Mouse (Mus musculus) intestine, embryonic 16.5 days (tissue): ENCODE results near the gene Zkscan4. TPM values are rescaled to one million over a fixed set of nuclear protein-coding genes. Genes with fewer than 3 reads are reported as not detected.
"Not testable (repeated sequence)": the region's sequence is repeated elsewhere in the genome, so short reads cannot be mapped to it uniquely, and the experiment has no call there.

Experiments used
- ATAC-seq: fragments of 200-750 bp; cut with Nextera tagmentation; 2 replicates; pipeline ENCODE4 v1.8.0; 2017; ENCODE audit warnings: moderate TSS enrichment, moderate library complexity
- H3K27ac ChIP-seq: fragments of 300-500 bp; sonication (generic); 2 replicates; pipeline ENCODE4 v1.5.1; 2014; ENCODE audit warnings: mild to moderate bottlenecking, low read length
- H3K27me3 ChIP-seq: fragments of 300-500 bp; sonication (generic); replicated peaks from 2 replicates; pipeline ENCODE4 v1.6.1; 2014; ENCODE audit warnings: low read length, control low read depth, mixed read lengths; ENCODE audit not compliant: control insufficient read depth, insufficient read depth
- H3K36me3 ChIP-seq: fragments of 300-500 bp; sonication (generic); 2 replicates; pipeline ENCODE4 v1.6.1; 2014; ENCODE audit warnings: low read length, control low read depth; ENCODE audit not compliant: control insufficient read depth, insufficient read depth
- H3K4me1 ChIP-seq: fragments of 300-500 bp; sonication (generic); 2 replicates; pipeline ENCODE4 v1.6.1; 2014; ENCODE audit warnings: low read length, control low read depth, mixed read lengths; ENCODE audit not compliant: control insufficient read depth, insufficient read depth
- H3K4me2 ChIP-seq: fragments of 300-500 bp; sonication (generic); 2 replicates; pipeline ENCODE4 v1.6.1; 2014; ENCODE audit warnings: low read depth, low read length, control low read depth
- H3K4me3 ChIP-seq: fragments of 300-500 bp; sonication (generic); 2 replicates; pipeline ENCODE4 v1.5.1; 2014; ENCODE audit warnings: mild to moderate bottlenecking, low read length
- H3K9ac ChIP-seq: fragments of 300-500 bp; sonication (generic); 2 replicates; pipeline ENCODE4 v1.6.1; 2014; ENCODE audit warnings: low read depth, low read length
- H3K9me3 ChIP-seq: fragments of 300-500 bp; sonication (generic); 2 replicates; pipeline ENCODE4 v1.6.1; 2016; ENCODE audit warnings: low read length, control low read depth; ENCODE audit not compliant: control insufficient read depth
- WGBS: fragments of 180-500 bp; shearing (Covaris S2); extraction: QIAGEN DNeasy Blood & Tissue Kit; methylation state at CpG from one replicate; pipeline ENCODE4 v1.1.7; 2014; 5-methylcytosine and 5-hydroxymethylcytosine counted together
- polyA plus RNA-seq: library from polyadenylated mRNA; unstranded; fragments of >200 nt; fragmentation: Nextera tagmentation; extraction: Ambion mirVana; gene quantifications from 2 replicates; pipeline ENCODE4 v1.2.1, GENCODE M21; 2015

Gene Zkscan4
- polyA plus RNA-seq, 1 experiment from 2014 or later, result 2.5 TPM

DNA sequence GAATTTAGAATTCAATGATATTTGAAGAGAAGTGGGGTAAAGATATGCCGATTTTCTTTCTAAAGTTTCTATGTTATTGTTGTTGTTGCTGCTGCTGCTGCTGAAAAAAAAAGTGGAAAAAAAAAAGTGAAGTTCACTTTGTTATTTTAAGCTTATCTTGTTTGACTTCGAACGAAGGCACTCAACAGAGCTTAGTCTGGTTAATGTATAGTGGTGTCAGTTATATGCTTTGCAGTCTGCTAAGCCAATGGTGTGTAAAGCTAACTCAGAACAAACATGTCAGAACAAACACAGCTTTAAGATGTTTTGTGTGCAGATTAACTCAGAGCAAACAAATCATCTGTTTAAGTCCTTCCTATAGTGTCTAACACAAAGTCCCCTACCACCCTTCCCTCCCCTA, 24.6 kb upstream of the Zkscan4 start:
- peak; percentile 66 for ATAC-seq
- Histone ChIP-seq H3K27ac (peak overlapping the region; percentile 72; the same call in 1 of the 2 replicates), H3K4me2 (peak overlapping the region; percentile 60)

GRCm38 (mm10) chr13:21456347-21456746, 22.4 kb upstream of the Zkscan4 start:
- Histone ChIP-seq H3K27me3 (no peaks in the 10 kb centered on the region), H3K9me3 (no peaks in the 10 kb centered on the region), H3K4me1 (peaks cover 11% of the 10 kb centered on the region; the same call in 1 of the 2 replicates), H3K36me3 (no peaks in the 10 kb centered on the region), H3K4me2 (no peak overlapping the region), H3K4me3 (no peak overlapping the region), H3K9ac (no peak overlapping the region), H3K27ac (no peak overlapping the region)
- peak; percentile 68 for ATAC-seq
- WGBS, result 5% methylated on average over 4 of the region's 4 CpGs

More for the DNA sequence above, 24.6 kb upstream of the Zkscan4 start:
- no peak overlapping the region for H3K9ac ChIP-seq
- H3K36me3 ChIP-seq, result no peaks in the 10 kb centered on the region
- WGBS, result 48% methylated on average over 3 of the region's 3 CpGs
- peaks cover 11% of the 10 kb centered on the region; the same call in 1 of the 2 replicates for H3K4me1 ChIP-seq
- no peak overlapping the region for H3K4me3 ChIP-seq
- no peaks in the 10 kb centered on the region for H3K27me3 ChIP-seq
- no peaks in the 10 kb centered on the region for H3K9me3 ChIP-seq

DNA sequence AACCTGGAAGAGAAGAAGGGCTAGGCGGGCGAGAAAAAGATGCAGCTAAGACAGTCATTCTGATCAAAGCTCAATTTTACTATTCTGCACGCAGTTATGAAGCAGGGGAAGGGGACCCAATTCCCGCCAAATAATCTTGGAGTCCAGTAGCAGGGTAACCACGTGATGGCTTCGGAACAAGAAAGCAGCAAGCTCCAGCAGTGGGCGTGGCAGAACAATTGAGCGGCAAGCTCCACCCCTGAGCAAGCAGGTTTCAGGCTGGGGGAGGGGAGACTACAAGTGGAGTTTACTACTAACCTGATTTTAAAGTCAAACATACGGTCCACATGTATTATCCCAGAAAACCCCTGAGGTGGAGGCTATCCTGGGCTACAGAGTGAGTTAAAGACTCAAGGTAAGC, 16.2 kb upstream of the Zkscan4 start:
- WGBS, result 49% methylated on average over 9 of the region's 9 CpGs
- not testable (repeated sequence) for H3K4me2 ChIP-seq, H3K27ac ChIP-seq, H3K4me1 ChIP-seq, H3K27me3 ChIP-seq, H3K9ac ChIP-seq, H3K36me3 ChIP-seq, H3K9me3 ChIP-seq, ATAC-seq, H3K4me3 ChIP-seq

DNA sequence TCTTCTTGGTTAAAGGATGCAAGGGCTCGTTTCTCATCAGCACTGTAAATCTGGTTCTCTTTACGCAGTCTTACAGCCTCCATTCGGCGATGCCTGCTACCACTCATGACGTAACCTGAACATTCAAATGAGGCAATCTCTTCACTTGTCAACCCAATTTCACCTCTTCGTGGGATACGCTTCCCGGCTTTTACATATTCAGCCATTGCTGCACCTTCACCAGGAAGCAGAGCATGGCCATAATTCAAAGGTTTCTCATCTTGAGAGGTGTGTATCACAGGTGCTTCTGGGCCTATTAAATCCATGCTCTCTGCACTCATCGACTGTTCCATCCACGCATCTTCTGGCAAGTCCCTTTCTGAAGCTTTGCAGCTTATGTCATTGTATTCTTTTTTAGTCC, 11.4 kb upstream of the Zkscan4 start:
- Histone ChIP-seq H3K9ac (no peak overlapping the region), H3K4me2 (no peak overlapping the region), H3K9me3 (no peaks in the 10 kb centered on the region), H3K4me1 (0 out of 2 replicates have a peak, but pooled peaks cover 4% of the 10 kb centered on the region), H3K36me3 (no peaks in the 10 kb centered on the region), H3K27me3 (no peaks in the 10 kb centered on the region), H3K27ac (no peak overlapping the region), H3K4me3 (no peak overlapping the region)
- no peak for ATAC-seq
- WGBS, result 85% methylated on average over 10 of the region's 10 CpGs

GRCm38 (mm10) chr13:21468061-21469019, 10.4 kb upstream of the Zkscan4 start, which contains the start of gene Nkapl:
TSS of gene Nkapl (minus strand) at chr13:21468509.
- Histone ChIP-seq H3K4me1 (0 out of 2 replicates have a peak, but pooled peaks cover 4% of the 10 kb centered on the region), H3K4me2 (peak within 1 kb of the TSS; percentile 97), H3K27me3 (no peaks in the 10 kb centered on the region), H3K4me3 (peak within 1 kb of the TSS; percentile 75), H3K27ac (peak within 1 kb of the TSS; percentile 41; the same call in 1 of the 2 replicates), H3K9me3 (no peaks in the 10 kb centered on the region), H3K36me3 (no peaks in the 10 kb centered on the region), H3K9ac (peak within 1 kb of the TSS; percentile 82)
- peak; percentile 100 for ATAC-seq
- WGBS, result under 1% methylated on average over 54 of the region's 54 CpGs

- no peaks in the 10 kb centered on the region for H3K36me3 ChIP-seq
- H3K27ac ChIP-seq, result no peak overlapping the region
- 37% methylated on average over 9 of the region's 9 CpGs for WGBS
- no peaks in the 10 kb centered on the region for H3K9me3 ChIP-seq
- 0 out of 2 replicates have a peak, but pooled peaks cover 4% of the 10 kb centered on the region for H3K4me1 ChIP-seq
- no peak for ATAC-seq
- no peak overlapping the region for H3K4me3 ChIP-seq
- no peaks in the 10 kb centered on the region for H3K27me3 ChIP-seq
- H3K9ac ChIP-seq, result no peak overlapping the region
- peak overlapping the region; percentile 97; the same call in 1 of the 2 replicates for H3K4me2 ChIP-seq
These were observed 9.6 kb upstream of the Zkscan4 start for GRCm38 (mm10) chr13:21469097-21469496.

- 36% methylated on average over 4 of the region's 4 CpGs for WGBS
- Histone ChIP-seq H3K9me3 (no peaks in the 10 kb centered on the region), H3K36me3 (no peaks in the 10 kb centered on the region), H3K9ac (no peak overlapping the region), H3K4me1 (0 out of 2 replicates have a peak, but pooled peaks cover 4% of the 10 kb centered on the region), H3K27ac (no peak overlapping the region), H3K27me3 (no peaks in the 10 kb centered on the region), H3K4me2 (no peak overlapping the region), H3K4me3 (no peak overlapping the region)
- no peak for ATAC-seq
These were observed 6.3 kb upstream of the Zkscan4 start for GRCm38 (mm10) chr13:21472427-21472826.

GRCm38 (mm10) chr13:21486881-21487280, 8.2 kb downstream of the Zkscan4 start:
- H3K4me3 ChIP-seq, result no peak overlapping the region
- H3K4me1 ChIP-seq, result no peaks in the 10 kb centered on the region
- no peak overlapping the region for H3K27ac ChIP-seq
- 91% methylated on average over 1 of the region's 1 CpGs for whole genome bisulfite sequencing
- no peaks in the 10 kb centered on the region for H3K27me3 ChIP-seq
- H3K9ac ChIP-seq, result no peak overlapping the region
- H3K36me3 ChIP-seq, result no peaks in the 10 kb centered on the region
- no peaks in the 10 kb centered on the region for H3K9me3 ChIP-seq
- H3K4me2 ChIP-seq, result no peak overlapping the region
- ATAC-seq, result no peak

DNA sequence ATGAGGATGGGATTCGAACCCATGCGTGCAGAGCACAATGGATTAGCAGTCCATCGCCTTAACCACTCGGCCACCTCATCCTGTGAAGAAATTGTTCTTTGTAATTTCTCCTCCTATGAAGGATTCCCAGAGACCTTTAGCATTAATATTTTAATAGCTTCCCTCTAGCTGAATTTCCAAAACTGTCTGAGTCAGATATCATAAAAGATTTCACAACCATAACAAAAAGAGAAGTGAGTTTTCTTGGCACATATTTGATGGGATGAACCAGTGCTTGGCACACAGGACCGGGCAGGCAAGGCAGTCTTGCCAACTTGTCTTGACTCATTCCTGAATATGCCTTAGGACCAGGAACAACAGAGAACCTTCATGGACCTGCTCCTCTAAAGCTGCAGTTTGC, 14.1 kb downstream of the Zkscan4 start:
- Histone ChIP-seq H3K36me3 (no peaks in the 10 kb centered on the region), H3K4me3 (no peak overlapping the region), H3K27ac (no peak overlapping the region), H3K4me1 (no peaks in the 10 kb centered on the region), H3K27me3 (no peaks in the 10 kb centered on the region), H3K4me2 (no peak overlapping the region), H3K9me3 (no peaks in the 10 kb centered on the region), H3K9ac (no peak overlapping the region)
- 94% methylated on average over 5 of the region's 5 CpGs for WGBS
- ATAC-seq, result no peak
